Mouse (Mus musculus): ENCODE measurements at regions not wholly inside any gene's neighbourhood (a gene's known extent, or its start where the extent isn't known, plus 50 kb on each side); places are given as distances from the start of the nearest gene placed in this dataset.

- H3K9ac ChIP-seq (ENCODE audit: low read length), result no peak overlapping the region
- no peaks in the 10 kb centered on the region for H3K27me3 ChIP-seq (ENCODE audit: control insufficient read depth, insufficient read depth, low read length)
- DNase-seq (ENCODE audit: low spot score), result no peak
- no peaks in the 10 kb centered on the region for H3K36me3 ChIP-seq (ENCODE audit: control insufficient read depth, insufficient read depth, low read length)
- WGBS, result 48% methylated on average over 1 of the region's 1 CpGs
- H3K9me3 ChIP-seq (ENCODE audit: control insufficient read depth, low read length), result no peaks in the 10 kb centered on the region
- H3K4me1 ChIP-seq (replicated peaks; ENCODE audit: control insufficient read depth, insufficient read depth, low read length), result no peaks in the 10 kb centered on the region
- no peak overlapping the region for H3K27ac ChIP-seq (ENCODE audit: low read depth, low read length)
- ATAC-seq (replicated peaks; ENCODE audit: low FRiP score), result no peak
- no peak overlapping the region for H3K4me3 ChIP-seq (ENCODE audit: low read depth, low read length)
- no peak overlapping the region for H3K4me2 ChIP-seq (ENCODE audit: low read depth, low read length, severe bottlenecking)
Measured at GRCm38 (mm10) chr14:46571841-46572240, 181.4 kb upstream of the Bmp4 start.

GRCm38 (mm10) chr14:46569273-46569672 is 178.8 kb upstream of the Bmp4 start:
- ATAC-seq (replicated peaks; ENCODE audit: low FRiP score), result no peak
- Histone ChIP-seq H3K27ac (ENCODE audit: low read depth, low read length) (no peak overlapping the region), H3K4me2 (ENCODE audit: low read depth, low read length, severe bottlenecking) (no peak overlapping the region), H3K4me1 (replicated peaks; ENCODE audit: control insufficient read depth, insufficient read depth, low read length) (no peaks in the 10 kb centered on the region), H3K9ac (ENCODE audit: low read length) (no peak overlapping the region), H3K9me3 (ENCODE audit: control insufficient read depth, low read length) (no peaks in the 10 kb centered on the region), H3K36me3 (ENCODE audit: control insufficient read depth, insufficient read depth, low read length) (no peaks in the 10 kb centered on the region), H3K27me3 (ENCODE audit: control insufficient read depth, insufficient read depth, low read length) (no peaks in the 10 kb centered on the region), H3K4me3 (ENCODE audit: low read depth, low read length) (no peak overlapping the region)
- WGBS, result 81% methylated on average over 8 of the region's 8 CpGs
- DNase-seq (ENCODE audit: low spot score), result no peak

GRCm38 (mm10) chr14:46567411-46567780 is 176.9 kb upstream of the Bmp4 start:
- no peaks in the 10 kb centered on the region for H3K4me1 ChIP-seq (replicated peaks; ENCODE audit: control insufficient read depth, insufficient read depth, low read length)
- no peaks in the 10 kb centered on the region for H3K9me3 ChIP-seq (ENCODE audit: control insufficient read depth, low read length)
- H3K36me3 ChIP-seq (ENCODE audit: control insufficient read depth, insufficient read depth, low read length), result no peaks in the 10 kb centered on the region
- WGBS, result 55% methylated on average over 3 of the region's 3 CpGs
- no peak overlapping the region for H3K4me2 ChIP-seq (ENCODE audit: low read depth, low read length, severe bottlenecking)
- DNase-seq (ENCODE audit: low spot score), result no peak
- no peak for ATAC-seq (replicated peaks; ENCODE audit: low FRiP score)
- H3K9ac ChIP-seq (ENCODE audit: low read length), result no peak overlapping the region
- H3K27me3 ChIP-seq (ENCODE audit: control insufficient read depth, insufficient read depth, low read length), result no peaks in the 10 kb centered on the region
- H3K27ac ChIP-seq (ENCODE audit: low read depth, low read length), result no peak overlapping the region
- no peak overlapping the region for H3K4me3 ChIP-seq (ENCODE audit: low read depth, low read length)

- Histone ChIP-seq H3K4me2 (ENCODE audit: low read depth, low read length, severe bottlenecking) (no peak overlapping the region), H3K36me3 (ENCODE audit: control insufficient read depth, insufficient read depth, low read length) (no peaks in the 10 kb centered on the region), H3K9me3 (ENCODE audit: control insufficient read depth, low read length) (no peaks in the 10 kb centered on the region), H3K4me1 (replicated peaks; ENCODE audit: control insufficient read depth, insufficient read depth, low read length) (no peaks in the 10 kb centered on the region), H3K4me3 (ENCODE audit: low read depth, low read length) (no peak overlapping the region), H3K27ac (ENCODE audit: low read depth, low read length) (no peak overlapping the region), H3K27me3 (ENCODE audit: control insufficient read depth, insufficient read depth, low read length) (no peaks in the 10 kb centered on the region), H3K9ac (ENCODE audit: low read length) (no peak overlapping the region)
- DNase-seq (ENCODE audit: low spot score) (no peak), ATAC-seq (replicated peaks; ENCODE audit: low FRiP score) (no peak)
- 72% methylated on average over 9 of the region's 9 CpGs for WGBS
Measured at GRCm38 (mm10) chr14:46566681-46567410, 176.4 kb upstream of the Bmp4 start.

GRCm38 (mm10) chr14:46564998-46565397 is 174.5 kb upstream of the Bmp4 start:
- Histone ChIP-seq H3K27me3 (ENCODE audit: control insufficient read depth, insufficient read depth, low read length) (no peaks in the 10 kb centered on the region), H3K4me1 (replicated peaks; ENCODE audit: control insufficient read depth, insufficient read depth, low read length) (no peaks in the 10 kb centered on the region), H3K4me2 (ENCODE audit: low read depth, low read length, severe bottlenecking) (no peak overlapping the region), H3K27ac (ENCODE audit: low read depth, low read length) (no peak overlapping the region), H3K36me3 (ENCODE audit: control insufficient read depth, insufficient read depth, low read length) (no peaks in the 10 kb centered on the region), H3K9ac (ENCODE audit: low read length) (no peak overlapping the region), H3K9me3 (ENCODE audit: control insufficient read depth, low read length) (no peaks in the 10 kb centered on the region), H3K4me3 (ENCODE audit: low read depth, low read length) (no peak overlapping the region)
- DNase-seq (ENCODE audit: low spot score), result no peak
- 16% methylated on average over 3 of the region's 3 CpGs for WGBS
- no peak for ATAC-seq (replicated peaks; ENCODE audit: low FRiP score)

- no peak overlapping the region for H3K27ac ChIP-seq (ENCODE audit: low read depth, low read length)
- no peaks in the 10 kb centered on the region for H3K36me3 ChIP-seq (ENCODE audit: control insufficient read depth, insufficient read depth, low read length)
- 92% methylated on average over 5 of the region's 5 CpGs for WGBS
- no peak for DNase-seq (ENCODE audit: low spot score)
- no peak overlapping the region for H3K9ac ChIP-seq (ENCODE audit: low read length)
- no peak overlapping the region for H3K4me2 ChIP-seq (ENCODE audit: low read depth, low read length, severe bottlenecking)
- H3K4me1 ChIP-seq (replicated peaks; ENCODE audit: control insufficient read depth, insufficient read depth, low read length), result no peaks in the 10 kb centered on the region
- no peak overlapping the region for H3K4me3 ChIP-seq (ENCODE audit: low read depth, low read length)
- H3K27me3 ChIP-seq (ENCODE audit: control insufficient read depth, insufficient read depth, low read length), result no peaks in the 10 kb centered on the region
- ATAC-seq (replicated peaks; ENCODE audit: low FRiP score), result no peak
- no peaks in the 10 kb centered on the region for H3K9me3 ChIP-seq (ENCODE audit: control insufficient read depth, low read length)
Measured at GRCm38 (mm10) chr14:46562016-46562415, 171.5 kb upstream of the Bmp4 start.

GRCm38 (mm10) chr14:46553239-46553638 is 162.8 kb upstream of the Bmp4 start:
- DNase-seq (ENCODE audit: low spot score) (no peak), ATAC-seq (replicated peaks; ENCODE audit: low FRiP score) (no peak)
- WGBS, result 97% methylated on average over 2 of the region's 2 CpGs
- Histone ChIP-seq H3K27ac (ENCODE audit: low read depth, low read length) (no peak overlapping the region), H3K9me3 (ENCODE audit: control insufficient read depth, low read length) (no peaks in the 10 kb centered on the region), H3K4me2 (ENCODE audit: low read depth, low read length, severe bottlenecking) (no peak overlapping the region), H3K9ac (ENCODE audit: low read length) (no peak overlapping the region), H3K36me3 (ENCODE audit: control insufficient read depth, insufficient read depth, low read length) (no peaks in the 10 kb centered on the region), H3K27me3 (ENCODE audit: control insufficient read depth, insufficient read depth, low read length) (no peaks in the 10 kb centered on the region), H3K4me1 (replicated peaks; ENCODE audit: control insufficient read depth, insufficient read depth, low read length) (no peaks in the 10 kb centered on the region), H3K4me3 (ENCODE audit: low read depth, low read length) (no peak overlapping the region)

GRCm38 (mm10) chr14:46546146-46546545 is 155.7 kb upstream of the Bmp4 start:
- 69% methylated on average over 6 of the region's 6 CpGs for WGBS
- Histone ChIP-seq H3K9ac (ENCODE audit: low read length) (no peak overlapping the region), H3K4me1 (replicated peaks; ENCODE audit: control insufficient read depth, insufficient read depth, low read length) (no peaks in the 10 kb centered on the region), H3K27me3 (ENCODE audit: control insufficient read depth, insufficient read depth, low read length) (no peaks in the 10 kb centered on the region), H3K4me3 (ENCODE audit: low read depth, low read length) (no peak overlapping the region), H3K4me2 (ENCODE audit: low read depth, low read length, severe bottlenecking) (no peak overlapping the region), H3K27ac (ENCODE audit: low read depth, low read length) (no peak overlapping the region), H3K36me3 (ENCODE audit: control insufficient read depth, insufficient read depth, low read length) (no peaks in the 10 kb centered on the region), H3K9me3 (ENCODE audit: control insufficient read depth, low read length) (no peaks in the 10 kb centered on the region)
- DNase-seq (ENCODE audit: low spot score) (no peak), ATAC-seq (replicated peaks; ENCODE audit: low FRiP score) (no peak)

- H3K27me3 ChIP-seq (ENCODE audit: control insufficient read depth, insufficient read depth, low read length), result no peaks in the 10 kb centered on the region
- no peak overlapping the region for H3K4me3 ChIP-seq (ENCODE audit: low read depth, low read length)
- no peak overlapping the region for H3K9ac ChIP-seq (ENCODE audit: low read length)
- H3K4me2 ChIP-seq (ENCODE audit: low read depth, low read length, severe bottlenecking), result no peak overlapping the region
- H3K36me3 ChIP-seq (ENCODE audit: control insufficient read depth, insufficient read depth, low read length), result no peaks in the 10 kb centered on the region
- no peak for DNase-seq (ENCODE audit: low spot score)
- no peak for ATAC-seq (replicated peaks; ENCODE audit: low FRiP score)
- H3K27ac ChIP-seq (ENCODE audit: low read depth, low read length), result no peak overlapping the region
- WGBS, result 93% methylated on average over 6 of the region's 6 CpGs
- H3K9me3 ChIP-seq (ENCODE audit: control insufficient read depth, low read length), result no peaks in the 10 kb centered on the region
- no peaks in the 10 kb centered on the region for H3K4me1 ChIP-seq (replicated peaks; ENCODE audit: control insufficient read depth, insufficient read depth, low read length)
Measured at GRCm38 (mm10) chr14:46539466-46540187, 149.2 kb upstream of the Bmp4 start.

All from forebrain, embryonic 11.5 days (tissue).